Mouse (Mus musculus) retina, postnatal 1 day (tissue): ENCODE measurements around the gene Ing4.

Experiments
- DNase-seq: peaks from one replicate; pipeline ENCODE4 v3.0.0-alpha.2; 2012

Gene Ing4

GRCm38 (mm10) chr6:125039533-125040153, at the start of gene Ing4:
Gene Ing4 (plus strand): TSS chr6:125039760.
- DNase-seq = peak; percentile 99

DNA sequence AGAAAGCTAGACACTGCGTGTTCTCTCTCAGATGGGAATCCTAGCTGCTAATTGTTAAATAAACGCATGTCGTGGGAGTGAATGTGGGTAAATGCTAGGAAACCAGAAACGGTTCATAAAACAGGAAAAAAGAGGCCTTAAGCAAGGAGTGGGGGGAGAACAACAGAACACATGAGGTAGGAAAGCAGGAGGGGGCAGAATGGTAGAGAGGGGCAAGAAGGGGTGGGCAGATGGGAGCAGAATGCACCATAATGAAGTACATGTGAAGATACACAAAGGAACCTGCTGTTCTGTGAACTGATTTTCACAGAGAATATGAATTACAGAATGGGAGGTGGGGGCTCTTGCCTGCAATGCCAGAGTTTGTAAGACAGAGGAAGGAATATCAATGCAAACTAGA, 47.3 kb upstream of the Ing4 start:
- DNase-seq = no peak

DNA sequence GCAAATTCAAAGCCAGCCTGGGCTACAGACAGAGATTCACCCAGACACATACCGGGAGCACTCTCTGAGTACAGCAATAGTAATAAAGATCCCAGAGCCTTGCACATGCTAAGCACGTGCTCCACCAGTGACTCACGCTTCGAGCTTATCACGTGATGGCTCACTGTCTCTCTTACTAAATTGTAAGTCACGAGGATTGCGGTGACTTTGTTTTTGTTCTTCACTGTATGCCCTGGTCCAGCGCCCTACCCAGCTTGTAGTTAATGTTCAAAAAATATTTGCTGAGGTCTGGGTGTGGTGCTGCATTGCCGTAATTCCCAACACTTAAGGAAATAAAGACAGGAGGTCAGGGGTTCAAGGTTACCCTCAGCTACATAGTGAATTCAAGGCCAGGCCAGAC, 46.2 kb upstream of the Ing4 start:
- DNase-seq = no peak

GRCm38 (mm10) chr6:124993876-124994275, 45.7 kb upstream of the Ing4 start:
- peak; percentile 80 for DNase-seq

GRCm38 (mm10) chr6:124995246-124995645, 44.3 kb upstream of the Ing4 start:
- DNase-seq = no peak

GRCm38 (mm10) chr6:124995831-124996403, 43.6 kb upstream of the Ing4 start:
- DNase-seq = no peak

DNA sequence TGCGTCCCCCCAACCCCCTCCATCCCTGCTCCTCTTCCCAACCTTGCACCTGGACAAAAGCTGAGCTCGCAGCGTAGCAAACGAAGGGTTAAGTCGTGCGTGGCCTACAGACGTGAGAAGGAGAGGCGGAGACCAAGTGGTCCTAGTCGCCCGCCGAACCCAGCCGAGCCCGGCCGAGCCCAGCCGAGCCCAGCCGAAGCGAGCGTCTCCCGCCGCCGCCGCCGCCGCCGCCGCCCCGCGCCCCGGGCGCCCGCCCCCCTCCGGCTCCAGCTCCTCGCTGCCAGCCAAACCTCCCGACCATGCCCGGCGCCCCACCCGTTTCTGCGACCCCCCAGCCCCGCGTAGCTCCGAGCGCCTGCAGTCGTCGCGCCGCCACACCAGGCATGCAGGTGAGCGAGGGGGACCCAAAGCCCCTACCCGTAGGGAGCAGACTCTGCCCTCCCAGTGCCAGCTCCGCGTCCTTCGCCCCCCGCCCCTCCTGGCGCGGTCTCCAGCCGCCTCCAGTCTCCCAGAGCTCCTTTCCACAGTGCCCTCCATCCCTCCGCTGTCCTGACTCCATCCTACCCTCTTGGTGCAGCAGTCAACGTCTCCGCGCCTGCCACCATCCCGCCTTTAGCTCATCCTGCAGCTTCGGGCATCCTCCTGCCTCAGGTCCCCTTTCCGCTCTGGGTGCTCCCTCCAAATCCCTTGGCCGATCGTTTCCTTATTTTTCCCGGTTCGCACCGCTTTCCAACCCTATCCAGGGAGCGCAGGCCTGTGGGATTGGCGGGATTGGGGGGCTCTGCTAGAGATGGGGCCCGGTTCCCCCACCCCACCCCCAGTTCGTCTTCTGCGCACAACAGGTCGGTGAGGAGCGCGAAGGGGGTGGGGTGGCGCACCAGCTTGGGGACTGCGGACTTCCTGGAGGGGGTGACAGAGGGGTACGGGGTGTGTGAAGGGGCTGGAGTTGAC, 42.7 kb upstream of the Ing4 start, which contains the start of gene Pianp:
Gene Pianp, plus strand, starts transcription at position 144 of the 951 bp plus-strand sequence.
- peak; percentile 81 for DNase-seq

GRCm38 (mm10) chr6:124998066-124998465, 41.5 kb upstream of the Ing4 start:
- peak; percentile 23 for DNase-seq

- no peak for DNase-seq
These were observed 40.5 kb upstream of the Ing4 start for GRCm38 (mm10) chr6:124999091-124999490.

DNA sequence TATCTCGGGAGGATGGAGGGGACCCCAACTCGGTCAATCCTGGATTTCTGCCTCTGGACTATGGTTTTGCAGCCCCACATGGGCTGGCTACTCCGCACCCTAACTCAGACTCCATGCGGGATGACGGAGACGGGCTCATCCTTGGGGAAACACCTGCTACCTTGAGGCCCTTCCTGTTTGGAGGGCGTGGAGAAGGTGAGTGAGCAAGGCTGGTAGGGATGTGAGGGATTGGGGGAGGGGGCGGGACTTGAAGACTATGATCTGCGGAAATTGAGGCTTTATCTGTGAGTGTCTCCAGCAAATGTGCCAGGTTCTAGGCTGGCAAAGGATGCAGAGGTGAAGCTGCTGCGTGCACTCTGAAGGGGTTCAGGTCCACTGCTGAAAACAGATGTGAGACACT, 40.0 kb upstream of the Ing4 start:
- DNase-seq = no peak

GRCm38 (mm10) chr6:125003706-125004105, 35.9 kb upstream of the Ing4 start:
- no peak for DNase-seq

- DNase-seq = peak; percentile 24
These were observed 34.5 kb upstream of the Ing4 start for GRCm38 (mm10) chr6:125005086-125005485.

- no peak for DNase-seq
These were observed 31.5 kb upstream of the Ing4 start for GRCm38 (mm10) chr6:125008060-125008459.

DNA sequence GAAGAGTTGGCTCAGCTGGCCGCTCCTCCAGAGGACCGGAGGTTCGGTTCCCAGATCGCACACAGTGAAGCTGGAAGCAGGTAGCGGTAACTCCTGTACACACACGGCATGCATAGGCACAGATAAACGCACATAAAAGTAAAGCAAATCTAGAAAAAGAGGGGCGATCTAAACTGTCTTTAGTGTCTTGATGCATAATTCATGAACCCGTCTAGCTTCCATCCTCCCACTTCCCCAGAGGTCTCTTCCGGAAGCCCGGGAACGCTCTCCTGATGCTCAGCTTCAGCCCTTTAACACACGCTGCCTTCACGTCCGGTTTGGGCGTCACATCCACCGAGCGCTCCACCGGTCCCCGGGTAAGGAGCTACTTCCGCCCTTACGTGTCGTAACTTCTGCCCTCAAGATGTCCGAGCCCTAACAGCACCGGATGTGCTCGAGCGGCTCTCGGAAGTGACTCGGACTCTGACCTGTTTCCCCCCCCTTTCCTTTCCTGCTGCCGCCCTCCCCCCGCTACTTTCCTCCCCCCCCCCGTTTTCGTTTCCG, 30.9 kb upstream of the Ing4 start:
- peak; percentile 99 for DNase-seq

- no peak for DNase-seq
These were observed 30.6 kb upstream of the Ing4 start, which contains the start of gene Zfp384 for GRCm38 (mm10) chr6:125009129-125009180. Gene Zfp384 (plus strand): TSS chr6:125009145.

GRCm38 (mm10) chr6:125009181-125010073, 30.1 kb upstream of the Ing4 start:
- DNase-seq = peak; percentile 93

GRCm38 (mm10) chr6:125017682-125018081, 21.9 kb upstream of the Ing4 start:
- no peak for DNase-seq

DNA sequence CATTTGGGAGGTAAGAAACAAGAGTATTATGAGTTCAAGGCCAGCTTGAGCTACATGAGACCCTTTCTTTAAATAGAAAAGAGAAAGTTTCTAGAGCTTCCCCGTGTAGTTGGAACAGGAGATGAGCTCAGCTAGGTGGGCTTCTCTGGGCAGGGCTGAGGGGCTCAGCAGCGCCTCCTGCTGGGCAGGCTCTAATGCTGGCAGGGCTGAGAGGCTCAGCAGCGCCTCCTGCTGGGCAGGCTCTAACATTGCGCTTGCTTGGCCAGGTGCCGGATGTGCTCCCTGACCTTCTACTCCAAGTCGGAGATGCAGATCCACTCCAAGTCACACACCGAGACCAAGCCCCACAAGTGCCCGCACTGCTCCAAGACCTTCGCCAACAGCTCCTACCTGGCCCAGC, 9.0 kb upstream of the Ing4 start:
- peak; percentile 69 for DNase-seq

GRCm38 (mm10) chr6:125031604-125032003, 8.0 kb upstream of the Ing4 start:
- DNase-seq = no peak

GRCm38 (mm10) chr6:125038666-125039065, 894 bp upstream of the Ing4 start:
- no peak for DNase-seq

GRCm38 (mm10) chr6:125039131-125039530, 429 bp upstream of the Ing4 start:
- no peak for DNase-seq

DNA sequence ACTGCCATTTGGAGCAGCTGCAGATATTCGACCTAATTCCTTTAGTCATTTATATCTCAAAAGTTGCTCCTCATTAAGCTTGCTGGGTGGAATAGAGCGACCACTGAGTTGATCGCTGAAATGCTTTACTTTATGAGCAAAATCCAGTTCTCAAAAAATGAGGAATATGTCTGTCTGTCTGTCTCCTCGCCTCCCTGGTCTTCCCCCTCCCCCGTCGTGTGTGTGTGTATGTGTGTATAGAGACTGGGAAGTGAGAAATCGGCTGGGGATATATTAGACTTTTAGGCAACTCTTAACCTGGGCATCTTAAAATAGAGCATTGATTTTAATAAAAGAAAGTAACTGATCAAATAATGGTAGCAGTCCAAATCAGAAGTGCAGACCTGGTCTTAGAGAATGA, 661 bp downstream of the Ing4 start:
- no peak for DNase-seq

- no peak for DNase-seq
These were observed 1.5 kb downstream of the Ing4 start for GRCm38 (mm10) chr6:125041047-125041446.
